Mouse (Mus musculus) testis, postnatal 10 days (tissue): ENCODE measurements around the gene Rbms1.
"Not testable (repeated sequence)": the region's sequence is repeated elsewhere in the genome, so short reads cannot be mapped to it uniquely, and the experiment has no call there.

Experiments used
- DNase-seq: peaks from one replicate; pipeline ENCODE4 v3.0.0; 2021; ENCODE audit warnings: low spot score

Rbms1 gene

DNA sequence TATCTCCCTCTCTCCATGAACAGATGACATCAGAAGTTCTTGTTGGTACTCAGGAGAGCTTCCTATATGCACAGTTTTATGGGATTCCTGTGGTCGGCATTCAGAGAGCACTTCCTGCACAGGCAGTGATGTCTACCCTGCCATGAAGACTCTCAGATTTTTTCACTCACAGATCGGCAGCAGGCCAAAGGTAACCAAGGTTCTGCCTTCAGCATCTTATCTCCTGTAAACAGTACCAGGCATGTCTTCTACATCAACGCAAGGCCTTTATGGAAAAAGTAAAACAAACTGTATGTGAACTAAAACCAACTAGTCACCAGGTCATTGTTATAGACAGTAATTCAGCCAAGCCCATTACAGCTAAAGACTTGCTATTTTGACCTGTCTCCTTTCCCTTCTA, 115.0 kb downstream of the Rbms1 start:
- DNase-seq = no peak

DNA sequence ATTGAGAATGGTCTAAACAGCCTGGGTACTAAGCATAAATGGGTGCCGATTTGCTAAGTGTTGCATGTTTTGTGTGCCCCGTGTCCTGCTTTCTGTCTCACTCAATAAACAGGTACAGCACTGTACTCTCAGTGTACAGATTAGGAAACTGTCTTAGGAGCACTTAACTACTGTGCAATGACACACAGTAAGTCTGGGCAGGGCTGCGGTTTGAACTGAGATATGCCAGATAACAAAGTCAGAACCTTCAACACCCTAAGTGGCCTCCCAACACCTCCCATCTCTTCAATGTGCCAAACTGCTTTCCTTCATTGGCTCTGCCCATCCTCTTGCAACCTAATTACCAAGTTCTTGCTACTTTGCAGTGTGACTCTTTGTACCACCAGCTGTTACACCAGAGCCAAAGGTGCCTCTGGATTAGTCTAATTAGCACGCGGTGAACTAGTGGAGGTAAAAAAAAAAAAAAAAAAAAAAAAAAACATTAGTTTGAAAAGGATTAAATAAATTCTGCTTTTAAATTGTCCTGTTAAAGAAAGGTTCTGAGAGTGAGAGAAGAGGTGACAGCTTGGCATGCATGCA, 117.6 kb downstream of the Rbms1 start:
- DNase-seq = no peak

DNA sequence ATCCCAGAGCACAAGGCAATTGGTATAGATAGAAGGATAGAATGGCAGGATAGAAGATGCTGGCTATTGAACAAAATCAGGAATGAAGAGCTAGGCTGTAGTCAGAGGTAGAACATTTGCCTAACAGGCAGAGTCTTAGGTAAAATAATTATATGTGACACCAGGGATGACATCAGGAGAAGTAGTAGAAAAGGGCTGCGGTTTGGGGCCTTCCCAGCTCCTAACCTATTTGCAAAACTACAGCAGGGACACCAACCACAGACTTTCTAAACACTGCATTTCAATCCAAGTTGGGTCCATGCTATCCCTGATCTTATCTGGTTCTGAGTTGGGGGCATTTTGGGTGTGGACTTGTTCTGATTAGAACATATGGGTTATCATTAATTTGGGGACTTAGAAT, 118.7 kb downstream of the Rbms1 start:
- no peak for DNase-seq

DNA sequence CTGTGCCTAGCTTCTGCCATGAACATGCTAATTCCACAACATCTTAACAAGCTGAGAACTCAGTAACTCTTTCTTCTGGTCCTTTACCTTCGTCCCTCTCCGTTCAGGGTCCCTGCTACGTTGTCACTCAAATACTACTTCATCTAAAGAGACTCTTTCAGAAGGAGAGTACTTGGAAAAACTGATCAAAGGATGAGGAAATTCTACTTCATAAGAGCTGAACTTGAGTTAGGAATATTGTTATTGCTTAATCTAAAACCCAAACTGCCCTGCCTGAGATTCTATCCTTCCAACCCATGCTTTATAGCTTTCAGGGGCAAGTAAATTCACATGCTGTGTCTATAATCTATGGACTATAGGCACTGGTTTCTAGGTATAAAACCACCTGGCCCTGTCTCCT, 119.4 kb downstream of the Rbms1 start:
- DNase-seq = no peak

DNA sequence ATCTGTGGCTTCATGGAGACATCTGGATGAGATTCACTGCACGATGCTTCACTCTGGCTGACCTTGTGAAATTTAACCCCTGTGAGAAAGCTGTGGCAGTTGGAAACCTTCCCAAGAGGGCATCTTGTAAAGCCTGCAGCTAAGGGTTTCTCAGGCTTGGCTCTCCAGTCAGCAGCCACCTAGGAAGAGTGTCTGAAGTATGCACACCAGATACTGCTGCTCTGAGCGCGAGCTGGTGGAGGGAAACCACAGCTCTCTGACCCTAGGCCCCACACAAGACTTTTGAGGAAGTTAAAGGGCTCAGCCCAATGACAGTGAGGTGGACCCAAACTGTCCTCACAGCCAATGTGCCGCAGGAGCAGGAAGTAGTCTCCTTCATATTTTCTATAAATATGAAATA, 120.0 kb downstream of the Rbms1 start:
- DNase-seq = no peak

DNA sequence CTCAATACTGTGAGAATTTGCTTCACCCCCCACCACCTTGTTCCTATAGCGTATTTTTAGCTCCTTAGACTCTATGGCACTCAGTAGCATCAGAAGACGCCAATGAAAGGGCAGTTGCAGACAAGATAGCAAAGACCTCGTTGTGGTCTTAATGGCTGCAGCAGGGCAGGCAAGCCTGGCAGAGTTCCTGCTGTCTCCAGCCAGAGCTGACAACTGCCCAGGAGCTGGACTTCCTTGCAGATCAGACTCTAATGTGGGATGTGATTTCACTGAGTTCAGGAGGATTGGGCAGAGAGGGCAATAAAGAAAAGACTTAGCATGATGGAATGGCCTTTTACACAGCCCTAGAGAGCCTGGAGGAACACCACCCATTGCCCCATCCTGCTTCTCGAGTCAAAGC, 122.1 kb downstream of the Rbms1 start:
- DNase-seq = no peak

DNA sequence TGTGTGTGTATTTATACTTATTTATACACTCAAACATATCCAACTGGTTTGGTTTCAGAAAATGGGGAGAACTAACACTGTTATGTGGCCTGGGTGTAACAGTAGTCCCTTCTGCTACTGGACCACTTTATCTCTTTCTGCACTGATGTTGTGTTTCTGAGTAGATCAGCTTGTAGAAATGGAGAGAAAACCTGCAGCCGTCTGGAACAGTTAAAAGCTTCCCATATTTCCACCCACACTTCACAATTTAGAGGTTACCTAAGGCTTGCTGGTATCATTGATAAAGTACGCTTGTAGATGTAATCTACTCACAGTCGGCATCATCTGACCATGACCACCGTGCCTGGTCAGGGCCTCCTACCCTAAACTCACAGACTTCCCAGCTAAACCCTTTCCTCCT, 123.5 kb downstream of the Rbms1 start:
- DNase-seq = no peak

DNA sequence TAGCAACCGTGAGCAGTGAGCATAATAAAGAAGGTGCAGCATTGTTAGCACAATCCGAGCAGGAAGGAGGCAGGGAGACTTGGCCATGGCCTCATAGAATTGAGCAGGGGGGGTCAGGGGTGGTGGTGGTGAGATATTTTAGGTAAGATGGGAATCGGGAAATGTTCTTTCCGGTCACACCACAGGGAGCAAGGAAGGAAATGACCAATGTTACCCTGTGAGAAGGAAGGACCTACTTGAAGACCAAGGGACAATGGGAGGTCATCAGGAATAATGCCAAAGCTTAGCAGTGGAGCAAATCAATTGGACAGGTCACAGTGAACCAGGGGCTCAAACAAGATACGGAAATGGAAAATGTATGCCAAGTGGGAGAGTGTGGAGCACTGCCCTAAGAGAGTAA, 124.1 kb downstream of the Rbms1 start:
- DNase-seq = no peak

DNA sequence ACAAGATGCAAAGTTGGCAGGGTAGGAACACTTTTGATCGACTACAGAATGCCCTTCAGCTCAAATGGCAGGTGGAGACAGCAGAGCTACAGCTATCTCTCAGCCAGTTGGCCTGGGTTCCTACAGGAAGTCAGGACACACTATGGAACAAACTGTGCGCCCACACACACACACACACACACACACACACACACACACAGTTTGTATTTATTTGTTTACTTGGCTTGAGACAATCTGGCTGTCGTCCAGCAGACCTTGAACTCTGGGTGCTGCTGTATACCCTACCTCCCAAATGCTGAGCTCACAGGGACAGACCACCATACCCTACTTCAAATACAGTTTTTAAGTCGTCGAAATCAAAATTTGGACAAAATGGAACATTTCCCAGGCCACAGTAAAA, 125.4 kb downstream of the Rbms1 start:
- no peak for DNase-seq

DNA sequence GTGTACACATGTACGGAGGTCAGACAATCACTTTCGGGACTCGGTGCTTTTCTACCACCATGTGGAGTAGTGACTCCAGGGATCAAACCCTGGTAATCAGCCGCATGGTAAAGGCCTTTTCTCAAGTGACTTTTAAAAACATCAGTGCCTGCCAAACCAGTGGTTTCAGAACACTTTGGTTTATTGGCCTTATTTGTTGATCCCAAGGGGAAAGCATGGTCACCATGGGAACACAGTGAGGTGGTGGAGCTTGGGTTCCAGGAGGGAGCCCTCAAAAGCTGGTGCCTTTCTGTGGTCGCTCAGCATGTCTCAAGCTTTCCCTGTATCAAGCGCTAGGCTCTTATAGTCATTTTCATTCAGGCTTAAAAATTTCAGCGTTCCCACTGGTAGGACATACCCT, 126.8 kb downstream of the Rbms1 start:
- no peak for DNase-seq

DNA sequence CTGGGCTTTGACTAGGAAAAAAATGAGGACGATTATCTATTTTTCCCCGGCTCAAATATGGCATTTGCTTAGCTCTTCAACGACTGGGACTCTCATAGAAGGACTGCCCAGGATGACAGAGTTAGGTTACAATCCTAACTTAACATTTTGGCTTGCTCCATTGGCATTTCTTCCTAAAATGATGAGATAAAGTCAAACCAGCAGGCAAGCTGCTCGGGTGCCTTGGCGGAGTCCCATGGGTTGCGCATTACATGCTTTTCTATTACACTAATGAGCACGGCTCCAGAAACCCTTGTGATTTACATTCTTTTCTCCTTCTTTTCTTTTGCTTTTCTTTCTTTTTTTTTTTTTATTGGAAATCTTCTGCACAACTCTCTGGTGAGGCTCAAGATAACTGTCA, 128.7 kb downstream of the Rbms1 start:
- DNase-seq = no peak

DNA sequence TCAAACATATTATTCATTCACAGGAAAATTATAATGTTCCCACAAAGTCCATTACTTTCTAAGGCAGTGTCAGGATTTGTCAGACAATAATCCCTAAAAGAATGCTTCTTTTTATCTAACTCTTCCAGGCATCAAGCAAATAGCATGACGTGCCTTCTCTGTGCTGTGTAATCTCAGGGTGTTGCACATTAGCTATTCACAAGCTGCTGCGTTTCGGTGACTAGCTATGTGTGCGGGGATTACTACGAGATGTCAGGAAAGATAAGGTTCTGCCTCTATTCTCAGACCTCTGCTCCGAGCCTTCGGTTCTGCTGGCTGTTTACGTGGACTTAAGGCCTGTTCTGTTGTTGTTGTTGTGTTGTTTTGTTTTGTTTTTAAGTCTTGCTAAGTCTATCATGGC, 130.7 kb downstream of the Rbms1 start:
- no peak for DNase-seq

DNA sequence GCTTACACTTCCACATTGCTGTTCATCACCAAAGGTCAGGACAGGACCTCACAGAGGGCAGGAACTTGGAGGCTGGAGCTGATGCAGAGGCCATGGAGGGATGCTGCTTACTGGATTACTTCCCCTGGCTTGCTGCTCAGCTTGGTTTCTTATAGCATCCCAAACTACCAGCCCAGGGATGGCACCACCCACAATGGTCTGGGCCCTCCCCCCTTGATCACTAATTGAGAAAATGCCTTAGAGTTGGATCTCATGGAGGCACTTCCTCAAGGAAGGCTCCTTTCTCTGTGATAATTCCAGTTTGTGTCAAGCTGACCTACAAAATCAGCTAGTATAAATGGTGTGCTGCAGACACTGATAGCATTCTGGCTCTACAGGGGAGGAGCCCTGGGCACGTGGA, 132.5 kb downstream of the Rbms1 start:
- DNase-seq = not testable (repeated sequence)

DNA sequence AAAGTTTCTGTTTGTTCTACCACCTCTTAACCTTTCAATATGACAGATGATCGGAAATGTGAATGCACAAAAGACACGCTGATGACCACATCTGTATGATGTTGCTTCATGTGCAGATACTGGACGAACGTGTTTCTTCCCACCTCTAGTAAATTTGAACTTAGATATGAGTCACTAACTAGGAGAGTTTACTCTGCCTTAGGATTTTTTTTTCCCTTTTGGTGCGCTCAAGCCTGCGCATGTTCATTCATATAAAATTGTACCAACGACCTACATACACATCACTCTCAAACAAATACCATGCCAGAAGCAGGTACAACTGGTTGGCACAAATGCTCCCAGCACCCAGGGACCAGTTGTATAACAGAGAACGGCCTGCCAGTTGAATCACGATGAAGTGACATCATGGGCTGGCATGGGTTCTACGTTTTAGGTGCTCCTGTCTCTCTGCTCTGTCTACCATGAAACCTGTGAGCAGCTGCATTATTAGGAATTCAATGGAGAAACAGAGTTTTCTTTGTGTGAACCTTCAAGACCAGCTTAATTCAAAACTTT, 134.0 kb downstream of the Rbms1 start:
- no peak for DNase-seq

DNA sequence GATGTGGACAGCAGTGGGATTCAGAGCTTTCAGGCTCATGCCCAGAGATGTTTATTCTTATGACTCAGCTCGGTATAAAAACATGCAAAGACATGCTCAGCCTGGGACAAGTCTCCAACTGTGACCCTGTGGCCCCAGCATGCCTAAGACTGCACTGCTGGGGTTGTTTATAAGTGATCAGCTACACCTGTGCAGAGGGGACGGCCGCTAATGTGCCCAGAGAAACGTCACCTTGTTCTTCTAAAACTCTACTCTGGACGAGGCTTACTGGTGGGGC, 135.9 kb downstream of the Rbms1 start:
- DNase-seq = no peak

DNA sequence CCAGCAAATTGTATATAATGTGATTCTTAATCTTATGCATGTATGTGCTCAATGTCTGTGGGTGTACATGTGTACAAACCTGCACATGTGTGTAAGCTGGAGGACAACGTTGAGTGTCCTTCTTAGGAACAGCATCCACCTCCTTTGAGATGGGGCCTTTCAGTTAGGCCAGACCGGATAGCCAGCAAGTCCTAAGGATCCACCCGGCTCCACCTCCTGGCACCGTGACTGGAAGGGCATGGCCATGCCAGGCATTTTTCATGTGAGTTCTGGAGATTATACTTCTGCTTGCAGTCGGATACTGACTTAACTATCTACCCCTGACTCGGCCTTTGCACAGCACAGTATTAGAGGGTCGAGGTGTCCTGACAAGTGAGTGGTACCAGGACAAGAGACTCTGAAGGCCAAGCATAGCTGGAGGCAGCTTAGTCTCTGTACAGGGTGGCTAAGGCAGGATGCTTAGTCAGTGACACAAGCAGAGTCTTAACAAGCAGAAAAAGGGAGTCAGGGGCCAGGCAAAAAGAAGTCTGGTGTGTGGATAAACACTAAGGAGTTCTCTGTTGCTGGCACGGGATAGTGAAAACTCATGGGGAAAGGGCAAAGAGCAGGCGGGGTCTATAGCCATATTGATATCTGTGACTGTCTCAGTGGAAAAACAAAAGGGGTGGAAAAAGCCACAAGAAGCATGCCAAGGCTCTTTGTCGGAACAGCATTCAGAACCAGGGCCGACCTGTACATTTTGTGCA, 136.4 kb downstream of the Rbms1 start:
- peak; percentile 46 for DNase-seq

DNA sequence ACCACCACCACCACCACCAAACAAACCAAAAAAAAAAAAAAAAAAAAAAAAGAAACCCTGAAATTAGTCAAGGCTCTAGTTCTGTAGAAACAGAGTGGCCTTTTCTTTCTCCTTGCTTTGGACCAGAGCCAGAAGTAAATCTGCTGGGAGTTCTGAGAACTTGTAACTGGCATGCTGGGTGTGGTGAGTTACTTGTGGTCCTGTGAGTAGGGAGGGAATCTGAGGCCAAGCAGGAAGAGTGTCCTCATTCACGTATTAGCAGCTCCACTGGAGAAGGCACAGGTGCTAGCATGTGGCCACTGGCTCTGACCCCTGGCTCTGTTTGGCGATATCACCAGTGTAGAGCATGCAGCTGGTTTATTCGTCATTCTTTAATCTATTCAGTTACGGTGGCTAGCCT, 137.3 kb downstream of the Rbms1 start:
- DNase-seq = no peak

DNA sequence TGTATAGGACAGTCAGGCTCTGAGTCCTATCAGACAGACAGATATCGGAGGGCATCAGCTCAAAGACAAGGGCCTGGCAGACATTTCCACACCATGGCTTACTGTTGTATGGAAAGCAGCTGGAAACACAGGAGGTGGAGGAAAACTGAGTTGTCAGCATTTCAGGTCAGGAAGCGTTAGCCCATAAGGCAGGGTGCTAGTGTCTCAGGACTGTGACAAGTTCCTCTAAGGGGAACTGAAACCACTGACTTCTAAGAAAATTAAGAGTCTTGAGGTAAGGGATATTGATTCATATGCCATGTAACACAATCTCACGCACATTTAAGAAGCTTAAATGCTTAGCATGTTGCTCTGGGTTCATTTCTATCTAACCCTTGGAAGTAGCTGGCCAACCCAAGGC, 141.4 kb downstream of the Rbms1 start:
- DNase-seq = no peak

DNA sequence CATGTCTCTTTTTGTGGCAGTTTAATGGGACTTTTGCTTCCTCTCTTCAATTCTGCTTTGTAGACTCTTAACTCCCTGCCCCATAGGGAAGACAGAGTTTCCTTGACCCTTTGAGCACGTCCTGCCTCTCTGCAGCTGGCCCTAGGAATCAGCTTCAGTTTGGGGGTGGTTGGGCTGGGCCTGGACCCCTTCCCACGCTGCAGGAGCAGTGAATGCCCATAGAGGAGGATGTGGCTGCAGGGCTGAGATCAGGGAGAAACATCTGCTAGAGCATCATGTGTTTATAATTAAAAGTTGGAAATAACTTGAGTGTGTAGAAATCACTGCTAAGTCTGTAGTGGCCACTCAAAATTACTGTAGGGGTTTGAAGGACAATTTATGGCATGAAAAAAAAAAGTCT, 144.4 kb downstream of the Rbms1 start:
- DNase-seq = no peak

DNA sequence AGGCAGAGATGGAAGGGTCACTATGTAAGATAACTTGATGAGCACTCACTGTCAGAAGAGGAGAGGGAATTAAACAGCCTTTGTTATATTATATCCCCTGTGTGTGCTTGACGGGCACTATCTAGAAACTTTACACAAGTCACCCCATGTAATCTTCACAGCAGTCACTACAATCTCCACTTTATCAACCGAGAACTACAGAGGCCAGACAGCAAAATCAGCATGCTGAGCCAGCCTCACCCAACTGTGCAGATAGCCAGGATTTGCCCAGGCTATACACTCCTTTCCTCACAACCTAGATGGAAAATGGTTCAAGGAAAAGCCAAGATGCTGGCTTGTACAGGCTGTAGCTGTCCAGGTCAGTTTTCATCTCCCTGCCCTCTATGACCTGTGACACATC, 146.7 kb downstream of the Rbms1 start:
- no peak for DNase-seq

DNA sequence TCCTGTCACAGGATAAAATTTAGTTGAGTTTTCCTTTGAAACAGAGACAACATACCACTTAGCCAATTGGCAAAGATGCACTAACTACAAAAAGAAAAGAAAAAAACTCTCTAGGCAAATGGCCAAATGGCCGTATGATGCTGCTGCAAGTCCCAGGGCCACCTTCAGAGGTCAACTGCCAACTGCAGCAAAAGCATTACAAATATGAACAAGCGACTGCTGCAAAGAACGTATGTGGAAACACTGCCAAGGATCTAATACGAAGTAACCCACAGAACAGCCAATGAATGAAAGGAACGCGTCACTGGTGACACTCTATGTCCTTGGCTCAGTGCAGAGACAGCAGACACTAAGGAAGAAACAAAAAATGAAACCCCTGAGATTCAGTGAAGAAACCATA, 148.2 kb downstream of the Rbms1 start:
- DNase-seq = no peak

DNA sequence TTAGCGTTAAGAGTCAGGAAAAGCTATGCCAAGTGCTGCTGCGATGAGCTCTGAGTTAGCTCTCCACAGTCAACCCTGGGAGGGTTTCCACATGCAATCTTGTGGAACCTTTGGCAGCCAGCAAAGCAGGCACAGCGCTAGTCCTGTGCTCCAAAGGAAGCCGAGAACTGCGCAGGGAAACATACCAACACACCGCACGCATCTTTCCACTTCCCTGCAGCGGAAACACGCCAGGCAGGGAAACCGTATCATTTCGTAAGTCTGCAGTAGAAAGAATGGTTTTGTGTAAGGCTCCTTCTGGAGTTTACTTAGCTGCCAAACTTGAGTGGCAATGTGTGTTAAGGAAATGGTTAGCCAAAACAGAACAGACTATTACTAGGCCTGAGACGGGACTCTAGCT, 150.0 kb downstream of the Rbms1 start:
- DNase-seq = no peak

DNA sequence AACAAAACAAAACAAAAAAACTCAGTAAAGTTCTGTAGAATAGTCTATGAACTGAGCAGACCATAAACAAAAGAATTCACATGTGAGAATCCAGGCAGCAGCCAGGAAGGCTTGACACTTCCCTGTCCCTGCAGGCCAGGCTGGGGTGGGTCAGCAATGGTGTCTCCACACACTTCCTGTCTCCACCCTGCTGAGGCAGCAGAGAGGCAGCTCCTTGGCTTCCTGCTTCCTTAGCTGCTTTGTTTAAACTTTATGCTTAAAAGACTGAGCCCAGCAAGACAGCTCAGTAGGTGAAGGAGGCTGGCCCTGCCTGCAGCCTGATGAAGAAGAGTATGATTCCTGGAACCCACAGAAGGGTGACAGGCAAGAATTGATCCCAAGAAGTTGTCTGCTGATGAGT, 152.4 kb downstream of the Rbms1 start:
- DNase-seq = no peak

DNA sequence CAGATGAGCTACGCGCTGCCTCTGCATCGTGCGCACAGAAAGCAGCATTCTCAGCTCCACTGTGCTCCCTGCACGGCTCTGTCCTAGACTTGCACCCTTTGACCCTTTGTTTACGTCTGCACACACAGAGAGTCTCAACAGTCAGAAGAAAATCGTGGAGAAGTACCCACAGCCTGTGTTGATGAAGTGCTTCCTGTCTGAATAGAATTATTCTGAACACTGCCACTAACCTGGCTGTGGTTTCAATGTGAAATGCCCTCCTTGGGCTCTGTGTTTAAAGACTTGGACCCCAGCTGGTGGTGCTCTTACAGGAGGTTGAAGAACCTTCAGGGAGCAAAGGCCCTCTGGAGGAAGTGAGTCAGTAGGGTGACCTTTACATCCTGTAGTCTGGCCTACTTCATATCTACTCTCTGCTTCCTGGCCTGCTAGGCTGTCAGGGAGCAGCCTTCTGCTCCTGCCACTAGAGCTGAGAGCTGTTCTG, 153.5 kb downstream of the Rbms1 start:
- DNase-seq = no peak
